Mouse (Mus musculus) E14TG2a.4 (cell line): Measurements from ENCODE around the gene Endou.

ENCODE experiments used
- CTCF ChIP-seq: conservative IDR thresholded peaks from 2 replicates; pipeline ENCODE4 v1.5.1; 2014; ENCODE audit warnings: low read length
- NANOG ChIP-seq: IDR thresholded peaks from 2 replicates; pipeline ENCODE4 v1.6.1; 2014; ENCODE audit warnings: borderline replicate concordance, low read length, mixed read lengths
- POU5F1 ChIP-seq: IDR thresholded peaks from 2 replicates; pipeline ENCODE4 v1.6.1; 2014; ENCODE audit warnings: low read length, borderline replicate concordance

GRCm38 (mm10) chr15:97716782-97717181, 14.4 kb downstream of the Endou start:
- TF ChIP-seq CTCF (no peak), NANOG (no peak), POU5F1 (no peak)
